Mouse (Mus musculus): ENCODE results near the gene Tmem242.
A peak's percentile ranks its signal among the peaks of the same experiment; 100 is the strongest.

Tmem242 gene

GRCm38 (mm10) chr17:5372951-5373350 lies 67.1 kb downstream of the Tmem242 start:
- peak; percentile 71 for DNase-seq

GRCm38 (mm10) chr17:5371521-5371920 lies 68.5 kb downstream of the Tmem242 start:
- DNase-seq, result no peak

GRCm38 (mm10) chr17:5371032-5371431 lies 69.0 kb downstream of the Tmem242 start:
- DNase-seq, result no peak

- DNase-seq, result no peak
Measured at GRCm38 (mm10) chr17:5365992-5366398, 74.1 kb downstream of the Tmem242 start.

Data from retina, postnatal 1 day (tissue).